12 mouse cellular contexts compared by ENCODE assay signal in the genomic region with DNA sequence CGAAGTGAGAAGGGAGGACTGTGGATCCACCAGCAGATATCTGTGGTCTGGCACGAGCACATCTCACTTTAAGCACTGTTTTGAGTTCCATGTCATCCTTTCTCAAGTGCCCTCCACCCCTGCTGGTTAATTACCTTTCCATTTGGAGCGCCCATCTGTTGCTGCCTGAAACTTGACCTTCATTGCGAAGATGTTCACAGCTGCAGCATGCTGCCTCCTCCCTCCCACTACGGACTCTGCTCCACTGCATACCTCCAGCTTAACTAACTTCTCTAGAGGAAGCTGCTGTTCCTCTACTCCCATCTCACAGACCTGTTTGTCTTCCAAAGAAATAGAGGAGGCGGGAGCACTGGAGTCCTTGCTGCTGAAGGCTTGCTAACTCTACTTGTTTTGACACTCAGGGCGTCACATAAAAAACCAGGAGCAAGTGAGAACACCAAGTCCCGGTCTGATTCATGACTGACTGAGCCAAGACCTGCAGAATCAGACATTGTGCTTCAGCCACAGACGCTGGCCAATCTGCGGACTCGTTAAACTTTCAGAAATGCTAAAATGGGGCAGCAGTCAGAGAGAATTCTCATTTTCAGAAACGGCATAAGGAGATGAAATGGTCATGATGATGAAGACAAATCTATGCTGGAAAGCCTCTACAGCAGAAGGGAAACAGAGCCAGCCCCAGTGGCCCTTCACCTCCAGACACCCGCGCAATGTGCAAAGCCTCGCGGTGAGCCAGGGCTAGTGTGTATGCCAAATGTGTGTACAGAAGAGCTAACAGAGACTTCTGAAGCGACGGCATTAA.
DNase-seq lines count a peak whose midpoint lies in the region; ATAC-seq and TF ChIP-seq lines count a peak whose summit lies in the region.
"Had no signal": no experiment of that assay in that cellular context is flagged by ENCODE, and none has a peak within 500 bp of the region (broad histone marks: within the 10 kb centered on the region; RNA-seq: fewer than 3 reads in every experiment).

No protein-coding gene starts in this region.

- TF ChIP-seq CTCF in forebrain, postnatal 0 days (IDR thresholded peaks at IDR 0.05; ENCODE audit: low read depth): no peak
- TF ChIP-seq CTCF in midbrain, postnatal 0 days (IDR thresholded peaks at IDR 0.05): no peak
- no peak for TF ChIP-seq CTCF in stomach, postnatal 0 days (IDR thresholded peaks at IDR 0.05; ENCODE audit: low read depth)

- no peak overlapping the region for H3K27ac ChIP-seq in forebrain, postnatal 0 days (ENCODE audit: low read depth, low read length)
- no peak overlapping the region for H3K27ac ChIP-seq in forebrain, embryonic 12.5 days
- no peak overlapping the region for H3K27ac ChIP-seq in midbrain, embryonic 16.5 days (ENCODE audit: low read length)
- H3K27ac ChIP-seq in midbrain, postnatal 0 days (ENCODE audit: low read depth, low read length): no peak overlapping the region
- H3K27ac ChIP-seq in stomach, postnatal 0 days (replicated peaks): no peak overlapping the region

- peak; percentile 79 for ATAC-seq in forebrain, postnatal 0 days
- ATAC-seq in forebrain, embryonic 12.5 days (ENCODE audit: low FRiP score): no peak
- peak; percentile 23; the same call in 1 of the 2 replicates for ATAC-seq in midbrain, embryonic 16.5 days
- no peak for ATAC-seq in midbrain, postnatal 0 days (ENCODE audit: low FRiP score)
- ATAC-seq in stomach, postnatal 0 days (ENCODE audit: low FRiP score, low TSS enrichment): no peak; the same call in 1 of the 2 replicates

- TF ChIP-seq EP300 in stomach, postnatal 0 days (optimal IDR thresholded peaks at IDR 0.05): no peak

- no peaks in the 10 kb centered on the region for H3K4me1 ChIP-seq in forebrain, postnatal 0 days (ENCODE audit: insufficient read depth)
- H3K4me1 ChIP-seq in forebrain, embryonic 12.5 days: peaks cover 15% of the 10 kb centered on the region
- H3K4me1 ChIP-seq in midbrain, embryonic 16.5 days (ENCODE audit: control insufficient read depth, insufficient read depth, low read length): peaks cover 16% of the 10 kb centered on the region
- H3K4me1 ChIP-seq in midbrain, postnatal 0 days (ENCODE audit: insufficient read depth, low read length): no peaks in the 10 kb centered on the region
- H3K4me1 ChIP-seq in stomach, postnatal 0 days (replicated peaks; ENCODE audit: control insufficient read depth, insufficient read depth): no peaks in the 10 kb centered on the region

- H3K36me3 ChIP-seq in forebrain, postnatal 0 days (ENCODE audit: insufficient read depth): no peaks in the 10 kb centered on the region
- no peaks in the 10 kb centered on the region for H3K36me3 ChIP-seq in forebrain, embryonic 12.5 days (replicated peaks)
- H3K36me3 ChIP-seq in midbrain, embryonic 16.5 days (ENCODE audit: control insufficient read depth, insufficient read depth, low read length): no peaks in the 10 kb centered on the region
- H3K36me3 ChIP-seq in midbrain, postnatal 0 days (ENCODE audit: insufficient read depth, low read length): no peaks in the 10 kb centered on the region
- H3K36me3 ChIP-seq in stomach, postnatal 0 days (ENCODE audit: control insufficient read depth, insufficient read depth, low read length): no peaks in the 10 kb centered on the region

- H3K4me3 ChIP-seq in forebrain, postnatal 0 days (ENCODE audit: low read depth, low read length): no peak overlapping the region
- no peak overlapping the region for H3K4me3 ChIP-seq in forebrain, embryonic 12.5 days (replicated peaks)
- no peak overlapping the region for H3K4me3 ChIP-seq in midbrain, embryonic 16.5 days (ENCODE audit: low read depth, low read length)
- H3K4me3 ChIP-seq in midbrain, postnatal 0 days (ENCODE audit: low read depth, low read length): no peak overlapping the region
- H3K4me3 ChIP-seq in stomach, postnatal 0 days (ENCODE audit: low read depth, low read length): no peak overlapping the region

- no peaks in the 10 kb centered on the region for H3K9me3 ChIP-seq in forebrain, postnatal 0 days (ENCODE audit: low read length)
- no peaks in the 10 kb centered on the region for H3K9me3 ChIP-seq in forebrain, embryonic 12.5 days
- no peaks in the 10 kb centered on the region for H3K9me3 ChIP-seq in midbrain, embryonic 16.5 days (replicated peaks; ENCODE audit: control insufficient read depth, low read length, poor library complexity, severe bottlenecking)
- no peaks in the 10 kb centered on the region for H3K9me3 ChIP-seq in midbrain, postnatal 0 days (ENCODE audit: low read length)
- H3K9me3 ChIP-seq in stomach, postnatal 0 days (ENCODE audit: control insufficient read depth, low read length): no peaks in the 10 kb centered on the region

- no peaks in the 10 kb centered on the region for H3K27me3 ChIP-seq in forebrain, postnatal 0 days (ENCODE audit: insufficient read depth, low read length)
- H3K27me3 ChIP-seq in forebrain, embryonic 12.5 days: peaks cover 18% of the 10 kb centered on the region
- no peaks in the 10 kb centered on the region for H3K27me3 ChIP-seq in midbrain, embryonic 16.5 days (ENCODE audit: control insufficient read depth, insufficient read depth, low read depth, low read length)
- no peaks in the 10 kb centered on the region for H3K27me3 ChIP-seq in midbrain, postnatal 0 days (ENCODE audit: insufficient read depth, low read length)
- H3K27me3 ChIP-seq in stomach, postnatal 0 days (ENCODE audit: control insufficient read depth, insufficient read depth, low read length): no peaks in the 10 kb centered on the region

- no peak overlapping the region for H3K9ac ChIP-seq in forebrain, postnatal 0 days
- no peak overlapping the region for H3K9ac ChIP-seq in forebrain, embryonic 12.5 days
- H3K9ac ChIP-seq in midbrain, embryonic 16.5 days (ENCODE audit: low read depth, low read length): no peak overlapping the region
- H3K9ac ChIP-seq in midbrain, postnatal 0 days (replicated peaks; ENCODE audit: low read length, poor library complexity, severe bottlenecking): no peak overlapping the region
- no peak overlapping the region for H3K9ac ChIP-seq in stomach, postnatal 0 days (ENCODE audit: low read length)

- 47% methylated on average over 18 of the region's 18 CpGs for WGBS in forebrain, postnatal 0 days
- WGBS in forebrain, embryonic 12.5 days: 80% methylated on average over 18 of the region's 18 CpGs
- 80% methylated on average over 18 of the region's 18 CpGs for WGBS in midbrain, embryonic 16.5 days
- 81% methylated on average over 18 of the region's 18 CpGs for WGBS in midbrain, postnatal 0 days
- WGBS in stomach, postnatal 0 days: 44% methylated on average over 18 of the region's 18 CpGs

- DNase-seq in forebrain, postnatal 0 days: peak; percentile 39
- peak; percentile 34 for DNase-seq in kidney, adult 9 months
- no peak for DNase-seq in kidney, postnatal 14 days
- no peak for DNase-seq in midbrain, postnatal 0 days (ENCODE audit: low spot score)
- no peak for DNase-seq in stomach, postnatal 0 days (ENCODE audit: low spot score)
- no peak for DNase-seq in layer of hippocampus, adult 9-10 months (ENCODE audit: low spot score)
- DNase-seq: adrenal gland, adult 2 months; cerebellum, adult 11-12 months; heart, postnatal 4 days; thymus, adult 18-20 months had no signal

- no peak overlapping the region for H3K4me2 ChIP-seq in forebrain, postnatal 0 days (ENCODE audit: low read depth)
- H3K4me2 ChIP-seq in forebrain, embryonic 12.5 days: no peak overlapping the region
- H3K4me2 ChIP-seq in midbrain, embryonic 16.5 days (ENCODE audit: low read length): no peak overlapping the region
- H3K4me2 ChIP-seq in midbrain, postnatal 0 days (ENCODE audit: low read depth, low read length, poor library complexity, severe bottlenecking): no peak overlapping the region
- H3K4me2 ChIP-seq in stomach, postnatal 0 days (replicated peaks; ENCODE audit: low read depth): peak overlapping the region; percentile 20

Comparison
In these comparisons a context has a peak if more than half of its experiments do, and no peak if none do; other contexts are left out.
1. ATAC-seq: peak in forebrain, postnatal 0 days (single experiment) and midbrain, embryonic 16.5 days (single experiment); none in forebrain, embryonic 12.5 days (single experiment), midbrain, postnatal 0 days (single experiment) and stomach, postnatal 0 days (single experiment).
2. DNase-seq: peak in forebrain, postnatal 0 days (single experiment) and kidney, adult 9 months (single experiment); none in kidney, postnatal 14 days (single experiment), midbrain, postnatal 0 days (single experiment), stomach, postnatal 0 days (single experiment) and layer of hippocampus, adult 9-10 months (single experiment).